Mouse (Mus musculus) heart, postnatal 0 days (tissue): ENCODE results near the gene Tor1a.
"Not testable (repeated sequence)": the region's sequence is repeated elsewhere in the genome, so short reads cannot be mapped to it uniquely, and the experiment has no call there.

Experiments used
- CTCF ChIP-seq: IDR thresholded peaks from 2 replicates; pipeline ENCODE4 v1.5.1; 2016; ENCODE audit warnings: antibody characterized with exemption, control low read depth, low read depth
- EP300 ChIP-seq: IDR thresholded peaks from 2 replicates; pipeline ENCODE4 v1.6.1; 2016; ENCODE audit warnings: antibody characterized with exemption, low read depth

- not testable (repeated sequence) for TF ChIP-seq CTCF, EP300
These were observed 36.9 kb downstream of the Tor1a start for GRCm38 (mm10) chr2:30930846-30931245.
